Mouse (Mus musculus): ENCODE measurements around the gene Arid4b.
"Not testable (repeated sequence)": the region's sequence is repeated elsewhere in the genome, so short reads cannot be mapped to it uniquely, and the experiment has no call there.

Arid4b gene

GRCm38 (mm10) chr13:14063013-14063941 lies at the start of gene Arid4b, which contains the start of gene Ggps1:
Gene Arid4b (plus strand): TSS chr13:14063232.
Gene Ggps1 (minus strand): TSS chr13:14063488.
- peak; percentile 94 for DNase-seq (ENCODE audit: low read depth, low spot score)

GRCm38 (mm10) chr13:14014001-14014400 lies 49.0 kb upstream of the Arid4b start:
- DNase-seq (ENCODE audit: low read depth, low spot score) = no peak

GRCm38 (mm10) chr13:14014540-14014939 lies 48.5 kb upstream of the Arid4b start:
- DNase-seq (ENCODE audit: low read depth, low spot score) = no peak

- DNase-seq (ENCODE audit: low read depth, low spot score) = no peak
Observed at GRCm38 (mm10) chr13:14015609-14016008, 47.4 kb upstream of the Arid4b start.

- DNase-seq (ENCODE audit: low read depth, low spot score) = no peak
Observed at GRCm38 (mm10) chr13:14018283-14018682, 44.7 kb upstream of the Arid4b start.

- DNase-seq (ENCODE audit: low read depth, low spot score) = no peak
Observed at GRCm38 (mm10) chr13:14018852-14019251, 44.2 kb upstream of the Arid4b start.

- not testable (repeated sequence) for DNase-seq (ENCODE audit: low read depth, low spot score)
Observed at GRCm38 (mm10) chr13:14021417-14021816, 41.6 kb upstream of the Arid4b start.

GRCm38 (mm10) chr13:14025554-14025953 lies 37.5 kb upstream of the Arid4b start:
- DNase-seq (ENCODE audit: low read depth, low spot score) = no peak

GRCm38 (mm10) chr13:14026154-14026820 lies 36.7 kb upstream of the Arid4b start:
- no peak for DNase-seq (ENCODE audit: low read depth, low spot score)

- DNase-seq (ENCODE audit: low read depth, low spot score) = no peak
Observed at GRCm38 (mm10) chr13:14033309-14034072, 29.5 kb upstream of the Arid4b start.

- no peak for DNase-seq (ENCODE audit: low read depth, low spot score)
Observed at GRCm38 (mm10) chr13:14034073-14034348, 29.0 kb upstream of the Arid4b start.

GRCm38 (mm10) chr13:14035352-14035751 lies 27.7 kb upstream of the Arid4b start:
- not testable (repeated sequence) for DNase-seq (ENCODE audit: low read depth, low spot score)

GRCm38 (mm10) chr13:14035875-14036630 lies 27.0 kb upstream of the Arid4b start:
- DNase-seq (ENCODE audit: low read depth, low spot score) = no peak

- DNase-seq (ENCODE audit: low read depth, low spot score) = no peak
Observed at GRCm38 (mm10) chr13:14038911-14039291, 24.1 kb upstream of the Arid4b start.

- peak; percentile 84 for DNase-seq (ENCODE audit: low read depth, low spot score)
Observed at GRCm38 (mm10) chr13:14039292-14039965, 23.6 kb upstream of the Arid4b start, which contains the start of gene Tbce. Gene Tbce (minus strand): TSS chr13:14039638.

GRCm38 (mm10) chr13:14040186-14040585 lies 22.8 kb upstream of the Arid4b start:
- DNase-seq (ENCODE audit: low read depth, low spot score) = no peak

- DNase-seq (ENCODE audit: low read depth, low spot score) = no peak
Observed at GRCm38 (mm10) chr13:14043851-14044250, 19.2 kb upstream of the Arid4b start.

GRCm38 (mm10) chr13:14044521-14044920 lies 18.5 kb upstream of the Arid4b start:
- DNase-seq (ENCODE audit: low read depth, low spot score) = no peak

- DNase-seq (ENCODE audit: low read depth, low spot score) = no peak
Observed at GRCm38 (mm10) chr13:14049878-14050277, 13.2 kb upstream of the Arid4b start.

GRCm38 (mm10) chr13:14056801-14057200 lies 6.2 kb upstream of the Arid4b start:
- no peak for DNase-seq (ENCODE audit: low read depth, low spot score)

GRCm38 (mm10) chr13:14059582-14059981 lies 3.5 kb upstream of the Arid4b start:
- DNase-seq (ENCODE audit: low read depth, low spot score) = no peak
